Mouse (Mus musculus): ENCODE results near the gene Ube2d3.

- no peak for TF ChIP-seq CTCF (IDR thresholded peaks at IDR 0.05; ENCODE audit: borderline replicate concordance, insufficient read depth, low read length)
- TF ChIP-seq POLR2A (IDR thresholded peaks at IDR 0.05; ENCODE audit: low read depth, low read length): no peak
Measured at GRCm38 (mm10) chr3:135508191-135508590, 70.2 kb downstream of the Ube2d3 start.
